Mouse (Mus musculus) CD4-positive, CD25-positive, alpha-beta regulatory T cell, adult 2 months (primary cell): ENCODE results near the gene Lin7b.

Experiments
- DNase-seq: peaks from one replicate; pipeline ENCODE4 v3.0.0-alpha.2; 2012; ENCODE audit warnings: low read depth, low spot score

Lin7b gene

DNA sequence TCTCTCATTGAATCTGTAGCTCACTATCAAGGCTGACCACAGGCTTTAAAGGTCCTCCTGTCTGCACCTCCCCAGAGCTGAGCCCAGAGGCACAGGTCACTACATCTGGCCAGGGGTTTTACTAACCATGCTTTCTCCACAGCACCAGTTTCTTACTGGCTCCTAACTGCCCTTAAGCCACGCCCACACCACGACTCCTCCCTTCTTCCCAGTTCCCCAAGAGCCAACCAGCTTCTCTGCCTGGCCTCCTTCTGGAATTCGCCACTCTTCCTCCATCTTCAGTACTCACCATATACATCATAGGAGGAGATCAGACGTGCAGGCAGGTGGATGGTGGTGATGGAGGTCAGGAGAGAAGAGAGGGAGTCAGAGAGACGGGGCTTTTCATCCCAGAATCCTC lies 17.3 kb downstream of the Lin7b start:
- no peak for DNase-seq

GRCm38 (mm10) chr7:45346905-45347304 lies 23.5 kb downstream of the Lin7b start:
- DNase-seq: no peak

GRCm38 (mm10) chr7:45343543-45343942 lies 26.8 kb downstream of the Lin7b start:
- DNase-seq: peak; percentile 62

GRCm38 (mm10) chr7:45342081-45342480 lies 28.3 kb downstream of the Lin7b start:
- DNase-seq: no peak

GRCm38 (mm10) chr7:45341303-45341702 lies 29.1 kb downstream of the Lin7b start:
- peak; percentile 94 for DNase-seq

DNA sequence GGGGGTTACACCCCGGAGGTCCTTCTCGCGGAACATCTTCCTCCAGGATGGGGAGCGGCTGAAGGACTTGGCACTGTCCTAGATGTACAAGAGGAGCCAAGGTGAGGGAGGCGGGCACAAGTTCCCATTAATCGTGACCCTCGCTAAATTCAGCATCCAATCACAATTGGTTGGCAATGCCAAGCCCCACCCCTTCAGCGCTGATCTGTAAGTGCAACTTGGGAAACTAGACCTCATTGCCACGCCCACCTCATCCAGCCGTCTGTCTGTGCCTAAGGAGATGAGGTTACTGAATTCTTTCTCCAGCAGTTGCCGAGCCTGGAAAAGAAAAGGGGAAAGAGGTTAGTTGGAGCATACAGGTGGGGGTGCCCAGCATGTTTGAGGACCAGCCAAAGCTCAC lies 29.7 kb downstream of the Lin7b start:
- DNase-seq: peak; percentile 55

GRCm38 (mm10) chr7:45340066-45340442 lies 30.3 kb downstream of the Lin7b start:
- DNase-seq: no peak

DNA sequence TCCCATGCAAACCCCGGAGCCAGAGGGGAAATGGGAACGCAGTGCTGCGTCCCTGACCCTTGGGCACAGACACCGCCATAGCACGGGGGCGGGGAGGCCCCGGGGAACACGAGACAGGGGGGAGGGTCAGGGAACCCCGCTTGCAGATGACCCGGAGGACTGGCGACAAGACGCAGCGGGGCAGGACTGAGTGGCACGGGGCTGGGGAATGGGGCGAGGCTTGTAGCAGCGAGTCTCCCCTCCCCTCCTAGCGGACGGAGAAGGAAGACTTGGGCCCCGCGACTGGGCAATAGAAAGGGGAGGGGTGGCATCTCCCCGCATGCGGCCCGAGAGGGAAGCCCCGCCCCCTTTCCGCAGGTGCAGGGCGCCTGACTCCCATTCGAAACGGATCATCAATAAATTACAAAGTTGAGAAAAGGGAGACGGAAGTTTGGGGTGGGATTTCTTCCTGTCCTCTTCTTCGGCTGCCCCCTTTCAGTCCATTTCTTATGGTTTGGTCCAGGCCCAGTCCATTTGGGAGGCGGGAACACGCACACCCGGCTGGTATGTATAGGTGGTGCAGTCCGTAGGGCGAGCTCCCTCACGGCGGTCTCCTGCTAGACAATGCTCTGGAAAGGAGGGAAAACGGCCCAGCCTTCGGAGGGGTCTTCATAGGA lies 30.8 kb downstream of the Lin7b start:
- peak; percentile 68 for DNase-seq

DNA sequence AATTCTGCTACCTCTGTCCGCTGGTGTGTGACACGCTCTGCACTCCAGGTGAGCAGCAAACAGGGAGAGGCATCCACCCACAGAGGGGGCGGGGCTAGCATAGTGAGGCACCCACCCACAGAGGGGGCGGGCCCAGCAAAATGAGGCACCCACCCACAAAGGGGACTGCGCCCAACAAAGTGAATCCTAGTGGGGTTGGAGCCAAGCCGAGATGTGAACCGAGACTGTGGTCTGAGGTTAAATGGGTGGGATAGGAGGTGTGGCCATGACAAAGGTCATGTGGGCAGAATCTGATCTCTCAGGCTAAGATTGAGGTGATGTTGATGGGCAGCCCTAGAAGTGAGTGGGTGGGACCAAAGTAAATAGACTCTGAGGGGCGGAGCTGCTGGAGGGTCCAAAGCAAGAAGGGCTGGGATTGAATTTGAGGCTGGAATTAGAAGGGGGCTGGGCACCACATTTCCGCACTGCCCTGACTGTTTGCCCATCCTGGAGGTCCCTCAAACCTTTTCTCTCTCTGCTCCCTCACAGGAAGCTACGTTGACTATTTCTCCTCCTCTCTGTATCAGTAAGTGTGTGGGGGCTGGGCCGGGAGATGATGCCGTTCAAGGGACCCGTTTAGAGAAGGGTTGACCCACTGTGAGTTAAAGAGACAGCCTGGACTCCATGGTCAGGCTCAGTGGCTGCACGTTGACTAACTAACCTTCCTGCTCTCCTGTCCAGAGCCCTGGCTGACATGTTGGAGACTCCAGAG lies 32.0 kb downstream of the Lin7b start:
- DNase-seq: peak; percentile 76

DNA sequence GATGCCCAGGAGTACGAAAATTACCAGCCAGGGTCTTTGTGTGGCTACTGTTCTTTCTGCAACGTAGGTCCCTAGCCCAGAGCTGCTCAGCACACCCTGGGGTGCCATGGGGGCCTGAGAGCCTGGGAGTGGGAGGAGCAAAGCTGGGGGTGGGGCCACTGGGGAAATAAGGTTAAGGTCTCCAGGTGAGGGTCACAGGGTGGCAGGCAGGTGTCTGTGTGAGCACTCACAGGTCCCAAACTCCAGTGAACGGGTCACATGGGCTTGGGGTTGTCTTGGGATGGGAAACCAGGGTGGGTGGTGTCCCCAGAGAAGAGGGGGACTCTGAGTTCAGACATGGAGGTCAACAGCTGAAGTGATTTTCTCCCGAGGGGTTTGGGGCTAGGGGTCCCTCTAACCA lies 32.9 kb downstream of the Lin7b start:
- DNase-seq: peak; percentile 23

- DNase-seq: no peak
Observed at GRCm38 (mm10) chr7:45336319-45336718, 34.1 kb downstream of the Lin7b start.

GRCm38 (mm10) chr7:45335056-45335455 lies 35.3 kb downstream of the Lin7b start, which contains the start of gene Hrc:
TSS of gene Hrc (plus strand) at chr7:45335290.
- DNase-seq: no peak

DNA sequence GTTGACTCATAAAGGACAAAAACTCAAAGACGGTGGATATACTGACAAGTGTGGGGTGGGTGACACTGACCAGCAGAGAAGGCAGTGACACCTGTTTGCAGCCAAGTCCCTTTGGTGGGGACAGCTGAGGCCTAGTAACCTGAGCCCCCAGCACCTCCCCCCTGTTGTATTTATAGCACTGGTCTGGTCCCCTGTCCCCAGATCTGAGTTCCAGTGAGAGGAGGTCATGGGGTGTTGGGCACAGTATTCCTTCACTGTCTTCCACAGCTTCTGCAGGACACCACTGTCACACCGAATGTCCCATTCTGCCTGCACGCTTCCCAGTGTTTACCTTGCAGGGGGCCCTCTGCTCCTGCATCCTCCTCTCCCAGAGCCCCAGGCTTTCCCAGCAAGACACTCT lies 35.8 kb downstream of the Lin7b start:
- no peak for DNase-seq

DNA sequence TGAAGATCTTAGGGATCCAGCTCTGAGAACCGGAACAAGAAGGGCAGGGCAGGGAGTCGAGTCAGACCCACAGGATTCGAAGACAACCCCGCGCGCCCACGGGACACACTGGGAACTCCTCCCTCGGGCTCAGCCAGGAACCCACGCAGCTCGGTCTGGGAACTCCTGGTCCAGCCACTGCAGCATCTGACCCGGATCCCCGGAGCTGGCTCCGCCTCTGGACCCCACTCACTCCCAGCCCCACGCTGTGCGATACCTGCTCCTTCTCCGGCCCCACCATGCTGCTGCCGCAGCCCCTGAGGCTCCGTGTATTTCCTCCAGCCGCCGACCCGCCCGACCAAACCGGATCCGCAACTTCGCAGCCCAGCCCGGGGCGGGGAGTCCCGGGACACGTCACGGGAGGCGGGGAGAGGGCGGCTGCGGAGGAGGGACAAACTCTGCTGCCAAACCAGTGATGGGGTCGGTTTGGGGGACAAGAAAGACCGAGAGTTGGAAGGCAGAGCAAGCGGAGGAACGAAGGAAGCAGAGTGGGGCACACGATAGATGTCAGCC lies 36.9 kb downstream of the Lin7b start, which contains the start of gene Trpm4:
Gene Trpm4, minus strand, starts transcription at position 350 of the 552 bp plus-strand sequence.
- DNase-seq: peak; percentile 91

GRCm38 (mm10) chr7:45332685-45333425 lies 37.5 kb downstream of the Lin7b start:
- DNase-seq: peak; percentile 70

DNA sequence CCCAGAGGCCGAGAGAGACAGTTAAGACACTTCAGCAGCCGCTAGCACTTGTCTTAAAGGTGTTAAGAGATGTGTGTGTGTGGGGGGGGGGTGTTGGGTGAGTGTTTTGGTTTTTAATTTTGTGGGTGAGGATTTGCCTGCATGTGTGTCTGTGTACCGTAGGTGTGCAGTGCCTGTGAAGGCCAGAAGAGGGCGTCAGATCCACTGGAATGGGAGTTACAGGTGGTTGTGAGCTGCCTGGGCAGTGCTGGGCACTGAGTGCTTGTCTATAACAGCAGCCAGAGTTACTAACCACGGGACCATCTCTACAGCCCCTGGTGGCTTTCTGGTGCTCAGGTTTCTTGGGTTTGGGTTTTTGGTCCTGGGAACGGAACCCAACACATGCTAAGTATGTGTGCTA lies 38.9 kb downstream of the Lin7b start:
- no peak for DNase-seq

DNA sequence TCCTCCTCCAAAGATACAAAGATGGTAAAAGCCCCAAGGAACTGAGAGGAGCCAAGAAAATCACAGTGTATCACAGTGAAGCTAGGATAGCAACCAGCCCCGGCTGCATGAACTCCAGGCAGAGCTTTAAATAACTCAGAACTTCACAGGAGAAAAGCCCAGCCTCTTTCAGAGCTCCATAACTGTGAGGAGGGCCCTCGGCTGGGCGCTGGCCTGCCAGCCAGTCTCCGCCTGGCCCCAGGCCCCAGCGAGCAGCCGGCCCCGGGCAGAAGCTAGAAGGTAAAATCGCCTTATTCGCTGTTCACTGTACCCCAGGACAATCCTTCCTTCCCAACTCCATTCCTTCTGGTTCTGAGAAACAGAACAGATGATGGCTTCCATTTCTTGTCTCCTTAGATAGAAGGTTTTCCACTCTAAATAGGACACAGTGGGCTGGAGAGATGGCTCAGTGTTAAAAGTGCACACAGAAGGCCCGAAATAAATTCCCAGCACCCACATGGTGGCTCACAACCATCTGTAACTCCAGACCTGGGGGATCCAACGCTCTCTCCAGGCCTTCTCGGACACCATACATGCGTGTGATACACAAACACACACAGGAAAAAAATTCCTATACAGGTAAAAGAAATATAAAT lies 41.4 kb downstream of the Lin7b start:
- DNase-seq: no peak

GRCm38 (mm10) chr7:45325800-45326199 lies 44.6 kb downstream of the Lin7b start:
- DNase-seq: peak; percentile 30

- DNase-seq: no peak
Observed at GRCm38 (mm10) chr7:45323069-45323468, 47.3 kb downstream of the Lin7b start.

- no peak for DNase-seq
Observed at GRCm38 (mm10) chr7:45322245-45322644, 48.1 kb downstream of the Lin7b start.
